Mouse (Mus musculus): Measurements from ENCODE around the gene Mst1. TPM values are rescaled to one million over a fixed set of nuclear protein-coding genes. Genes with fewer than 3 reads are reported as not detected.

Mst1 gene
- polyA plus RNA-seq, 1 experiment from 2014 or later: 0.28 TPM

DNA sequence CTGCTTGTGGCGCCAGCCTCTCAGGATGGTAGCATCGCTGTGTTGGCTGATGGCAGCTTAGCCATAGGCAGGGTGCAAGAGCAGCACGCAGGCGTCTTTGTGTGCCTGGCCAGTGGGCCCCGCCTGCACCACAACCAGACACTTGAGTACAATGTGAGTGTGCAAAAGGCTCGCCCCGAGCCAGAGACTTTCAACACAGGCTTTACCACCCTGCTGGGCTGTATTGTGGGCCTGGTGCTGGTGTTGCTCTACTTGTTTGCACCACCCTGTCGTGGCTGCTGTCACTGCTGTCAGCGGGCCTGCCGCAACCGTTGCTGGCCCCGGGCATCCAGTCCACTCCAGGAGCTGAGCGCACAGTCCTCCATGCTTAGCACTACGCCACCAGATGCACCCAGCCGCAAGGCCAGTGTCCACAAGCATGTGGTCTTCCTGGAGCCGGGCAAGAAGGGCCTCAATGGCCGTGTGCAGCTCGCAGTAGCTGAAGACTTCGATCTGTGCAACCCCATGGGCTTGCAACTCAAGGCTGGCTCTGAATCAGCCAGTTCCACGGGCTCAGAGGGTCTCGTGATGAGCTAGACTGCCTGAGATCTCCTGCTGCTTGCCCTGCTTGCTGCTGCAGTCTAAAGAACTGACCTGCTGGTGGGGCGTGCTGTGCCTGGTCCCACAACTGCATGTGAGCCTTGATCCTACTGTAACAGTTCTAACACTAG lies 25.8 kb upstream of the Mst1 start:
- no peak for ATAC-seq (replicated peaks; ENCODE audit: low FRiP score)
- Histone ChIP-seq H3K27me3 (ENCODE audit: control insufficient read depth, insufficient read depth, low read length) (no peaks in the 10 kb centered on the region), H3K4me3 (ENCODE audit: low read depth, low read length) (no peak overlapping the region), H3K9me3 (ENCODE audit: control insufficient read depth, low read length) (no peaks in the 10 kb centered on the region), H3K36me3 (ENCODE audit: control insufficient read depth, insufficient read depth, low read length) (no peaks in the 10 kb centered on the region; the same call in 1 of the 2 replicates), H3K9ac (ENCODE audit: low read length) (no peak overlapping the region), H3K27ac (ENCODE audit: low read depth, low read length) (no peak overlapping the region), H3K4me1 (replicated peaks; ENCODE audit: control insufficient read depth, insufficient read depth, low read length) (peaks cover 3% of the 10 kb centered on the region; the same call in 1 of the 2 replicates), H3K4me2 (ENCODE audit: low read depth, low read length, severe bottlenecking) (no peak overlapping the region)
- DNase-seq (ENCODE audit: low spot score): no peak
- WGBS: 91% methylated on average over 22 of the region's 22 CpGs

DNA sequence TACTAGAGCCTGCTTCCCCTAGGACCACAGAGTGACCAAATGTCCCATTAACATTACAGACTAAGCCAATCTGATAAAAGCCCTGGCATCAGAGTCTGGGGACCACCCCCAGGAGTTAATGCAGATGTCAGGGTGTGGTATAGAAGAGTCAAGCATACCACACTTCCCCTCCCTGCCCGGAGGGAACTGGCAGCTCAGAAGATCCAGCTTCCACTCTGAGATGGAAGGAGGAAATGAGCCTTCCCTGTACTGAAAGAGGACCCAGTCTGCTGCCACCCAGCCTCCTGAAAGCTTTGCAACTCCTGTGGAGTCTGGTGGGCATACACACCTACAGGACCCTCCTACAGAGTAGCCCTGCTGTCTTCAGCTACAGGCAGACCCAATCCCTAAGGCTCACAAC lies 25.2 kb upstream of the Mst1 start:
- peaks cover 2% of the 10 kb centered on the region; the same call in 1 of the 2 replicates for H3K4me1 ChIP-seq (replicated peaks; ENCODE audit: control insufficient read depth, insufficient read depth, low read length)
- H3K27ac ChIP-seq (ENCODE audit: low read depth, low read length): no peak overlapping the region
- 100% methylated on average over 1 of the region's 1 CpGs for WGBS
- ATAC-seq (replicated peaks; ENCODE audit: low FRiP score): no peak
- H3K9me3 ChIP-seq (ENCODE audit: control insufficient read depth, low read length): no peaks in the 10 kb centered on the region
- H3K9ac ChIP-seq (ENCODE audit: low read length): no peak overlapping the region
- H3K27me3 ChIP-seq (ENCODE audit: control insufficient read depth, insufficient read depth, low read length): no peaks in the 10 kb centered on the region
- H3K4me3 ChIP-seq (ENCODE audit: low read depth, low read length): no peak overlapping the region
- H3K4me2 ChIP-seq (ENCODE audit: low read depth, low read length, severe bottlenecking): no peak overlapping the region
- DNase-seq (ENCODE audit: low spot score): no peak
- H3K36me3 ChIP-seq (ENCODE audit: control insufficient read depth, insufficient read depth, low read length): no peaks in the 10 kb centered on the region; the same call in 1 of the 2 replicates

DNA sequence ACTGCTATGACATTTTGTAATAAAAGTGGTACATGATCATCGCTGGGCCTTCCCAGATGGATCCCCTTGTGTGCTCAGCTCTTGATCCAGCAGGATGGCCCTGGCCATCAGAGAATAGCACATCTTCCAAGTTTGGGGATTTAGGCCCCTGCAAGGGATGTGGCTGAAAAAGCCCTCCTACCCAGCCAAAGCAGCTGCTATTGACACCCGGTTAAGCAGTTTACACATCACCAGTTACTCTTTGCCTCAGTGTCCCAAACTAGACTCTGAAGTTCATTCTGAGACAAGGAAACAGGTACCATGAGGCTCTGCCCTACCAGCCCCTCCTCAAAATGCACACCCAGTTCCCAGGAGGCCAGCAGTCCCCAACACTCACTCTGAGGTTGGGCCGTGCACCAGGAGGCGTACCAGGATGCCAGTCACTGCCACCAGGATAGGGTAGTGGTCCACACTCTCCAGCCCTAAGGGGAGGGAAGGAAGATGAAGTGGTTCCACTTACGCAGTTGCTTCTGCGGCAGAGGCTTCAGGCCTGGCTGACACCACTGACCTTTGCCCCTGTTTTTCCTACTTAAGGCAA lies 24.5 kb upstream of the Mst1 start:
- peak; percentile 49 for DNase-seq (ENCODE audit: low spot score)
- WGBS: 90% methylated on average over 6 of the region's 6 CpGs
- no peak for ATAC-seq (replicated peaks; ENCODE audit: low FRiP score)
- Histone ChIP-seq H3K36me3 (ENCODE audit: control insufficient read depth, insufficient read depth, low read length) (no peaks in the 10 kb centered on the region; the same call in 1 of the 2 replicates), H3K9ac (ENCODE audit: low read length) (no peak overlapping the region), H3K4me1 (replicated peaks; ENCODE audit: control insufficient read depth, insufficient read depth, low read length) (no peaks in the 10 kb centered on the region; the same call in 1 of the 2 replicates), H3K4me2 (ENCODE audit: low read depth, low read length, severe bottlenecking) (no peak overlapping the region), H3K4me3 (ENCODE audit: low read depth, low read length) (no peak overlapping the region), H3K27me3 (ENCODE audit: control insufficient read depth, insufficient read depth, low read length) (no peaks in the 10 kb centered on the region), H3K27ac (ENCODE audit: low read depth, low read length) (no peak overlapping the region), H3K9me3 (ENCODE audit: control insufficient read depth, low read length) (no peaks in the 10 kb centered on the region)

DNA sequence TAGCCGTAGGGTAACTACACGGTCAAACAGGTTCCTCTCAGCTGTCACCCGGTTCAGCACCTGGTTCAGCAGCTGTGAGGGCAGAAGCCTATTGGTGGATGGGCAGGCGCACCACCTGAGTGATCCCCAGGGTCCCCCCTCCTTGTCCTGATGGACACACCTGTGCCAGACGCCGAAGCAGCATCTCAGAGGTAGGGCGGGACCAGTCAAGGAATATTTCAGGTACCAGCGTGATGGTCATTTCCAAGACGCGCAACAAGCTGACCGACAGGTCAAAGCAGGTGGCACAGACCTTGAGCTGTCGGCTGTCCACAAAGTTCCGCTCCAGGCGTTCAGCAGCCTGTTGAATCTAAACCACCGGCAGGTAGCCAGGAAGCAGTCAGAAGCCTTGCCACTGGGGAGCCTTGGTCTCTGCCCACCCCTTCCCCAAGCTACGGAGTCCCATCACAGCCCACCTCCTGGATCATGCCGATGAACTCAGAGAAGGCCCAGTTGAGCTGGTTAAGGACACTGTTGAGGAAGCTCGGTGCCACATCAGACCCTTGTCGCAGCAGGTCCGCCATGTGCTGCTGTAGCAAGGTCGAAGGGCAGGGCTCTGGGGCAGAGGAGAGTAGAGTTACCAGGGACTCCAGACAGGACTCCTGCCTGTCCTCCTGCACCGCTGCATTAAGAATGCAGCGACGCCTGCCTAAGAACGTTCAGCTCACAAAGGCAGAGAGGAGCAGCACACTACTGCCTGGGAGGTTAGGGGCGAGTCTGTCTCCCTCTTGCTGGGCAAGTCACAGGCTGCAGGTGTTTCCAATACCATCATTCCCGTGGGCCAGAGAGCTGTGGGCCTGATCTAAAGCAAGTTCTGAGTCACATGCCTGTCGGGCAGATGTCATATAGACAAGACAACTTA lies 23.6 kb upstream of the Mst1 start:
- H3K9ac ChIP-seq (ENCODE audit: low read length): no peak overlapping the region
- no peaks in the 10 kb centered on the region; the same call in 1 of the 2 replicates for H3K4me1 ChIP-seq (replicated peaks; ENCODE audit: control insufficient read depth, insufficient read depth, low read length)
- H3K36me3 ChIP-seq (ENCODE audit: control insufficient read depth, insufficient read depth, low read length): no peaks in the 10 kb centered on the region
- DNase-seq (ENCODE audit: low spot score) (peak; percentile 49), ATAC-seq (replicated peaks; ENCODE audit: low FRiP score) (no peak)
- H3K4me2 ChIP-seq (ENCODE audit: low read depth, low read length, severe bottlenecking): no peak overlapping the region
- no peaks in the 10 kb centered on the region for H3K9me3 ChIP-seq (ENCODE audit: control insufficient read depth, low read length)
- H3K27ac ChIP-seq (ENCODE audit: low read depth, low read length): no peak overlapping the region
- no peak overlapping the region for H3K4me3 ChIP-seq (ENCODE audit: low read depth, low read length)
- WGBS: 83% methylated on average over 28 of the region's 28 CpGs
- H3K27me3 ChIP-seq (ENCODE audit: control insufficient read depth, insufficient read depth, low read length): no peaks in the 10 kb centered on the region

DNA sequence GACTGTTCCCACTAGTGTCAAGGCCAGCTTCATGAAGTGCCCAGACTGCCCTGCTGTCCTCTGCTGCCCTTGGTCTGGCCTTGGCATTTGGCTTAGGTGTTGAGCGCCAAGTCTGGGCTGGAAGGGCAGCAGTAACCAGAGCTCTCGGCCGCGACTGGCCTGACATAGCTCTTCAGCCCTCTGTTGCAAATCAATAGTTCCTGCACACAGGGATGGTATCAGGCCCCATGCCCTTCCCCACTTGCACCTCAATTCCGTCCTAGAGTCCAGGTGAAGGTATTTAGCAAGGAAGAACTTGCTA lies 23.0 kb upstream of the Mst1 start:
- Histone ChIP-seq H3K9ac (ENCODE audit: low read length) (no peak overlapping the region), H3K4me1 (replicated peaks; ENCODE audit: control insufficient read depth, insufficient read depth, low read length) (no peaks in the 10 kb centered on the region; the same call in 1 of the 2 replicates), H3K27me3 (ENCODE audit: control insufficient read depth, insufficient read depth, low read length) (no peaks in the 10 kb centered on the region), H3K4me2 (ENCODE audit: low read depth, low read length, severe bottlenecking) (no peak overlapping the region), H3K27ac (ENCODE audit: low read depth, low read length) (no peak overlapping the region), H3K4me3 (ENCODE audit: low read depth, low read length) (no peak overlapping the region), H3K9me3 (ENCODE audit: control insufficient read depth, low read length) (no peaks in the 10 kb centered on the region), H3K36me3 (ENCODE audit: control insufficient read depth, insufficient read depth, low read length) (no peaks in the 10 kb centered on the region)
- WGBS: 87% methylated on average over 5 of the region's 5 CpGs
- DNase-seq (ENCODE audit: low spot score) (no peak), ATAC-seq (replicated peaks; ENCODE audit: low FRiP score) (no peak)

DNA sequence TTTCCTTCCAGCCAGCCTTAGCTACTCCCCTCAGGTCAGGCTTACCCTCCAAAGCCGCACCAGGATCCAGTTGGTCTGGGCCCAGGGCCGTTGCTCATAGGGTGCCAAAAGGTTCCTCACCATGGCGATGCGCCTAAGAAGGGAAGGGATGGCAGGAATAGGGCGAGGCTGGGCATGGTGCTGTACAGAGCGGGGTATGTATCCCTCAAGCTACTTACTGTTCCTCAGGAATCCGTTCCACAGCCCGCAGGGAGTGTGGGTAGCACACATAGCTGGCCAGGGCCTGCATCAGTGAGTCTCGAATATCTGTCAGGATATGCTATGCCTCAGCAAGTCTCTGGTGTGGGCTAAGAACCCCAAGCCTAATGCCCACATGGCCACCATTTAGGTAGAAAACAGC lies 21.9 kb upstream of the Mst1 start:
- DNase-seq (ENCODE audit: low spot score) (peak; percentile 47), ATAC-seq (replicated peaks; ENCODE audit: low FRiP score) (no peak)
- no peak overlapping the region for H3K27ac ChIP-seq (ENCODE audit: low read depth, low read length)
- no peak overlapping the region for H3K4me3 ChIP-seq (ENCODE audit: low read depth, low read length)
- H3K4me2 ChIP-seq (ENCODE audit: low read depth, low read length, severe bottlenecking): no peak overlapping the region
- no peak overlapping the region for H3K9ac ChIP-seq (ENCODE audit: low read length)
- no peaks in the 10 kb centered on the region for H3K9me3 ChIP-seq (ENCODE audit: control insufficient read depth, low read length)
- no peaks in the 10 kb centered on the region; the same call in 1 of the 2 replicates for H3K4me1 ChIP-seq (replicated peaks; ENCODE audit: control insufficient read depth, insufficient read depth, low read length)
- H3K27me3 ChIP-seq (ENCODE audit: control insufficient read depth, insufficient read depth, low read length): no peaks in the 10 kb centered on the region
- WGBS: 95% methylated on average over 9 of the region's 9 CpGs
- no peaks in the 10 kb centered on the region for H3K36me3 ChIP-seq (ENCODE audit: control insufficient read depth, insufficient read depth, low read length)

DNA sequence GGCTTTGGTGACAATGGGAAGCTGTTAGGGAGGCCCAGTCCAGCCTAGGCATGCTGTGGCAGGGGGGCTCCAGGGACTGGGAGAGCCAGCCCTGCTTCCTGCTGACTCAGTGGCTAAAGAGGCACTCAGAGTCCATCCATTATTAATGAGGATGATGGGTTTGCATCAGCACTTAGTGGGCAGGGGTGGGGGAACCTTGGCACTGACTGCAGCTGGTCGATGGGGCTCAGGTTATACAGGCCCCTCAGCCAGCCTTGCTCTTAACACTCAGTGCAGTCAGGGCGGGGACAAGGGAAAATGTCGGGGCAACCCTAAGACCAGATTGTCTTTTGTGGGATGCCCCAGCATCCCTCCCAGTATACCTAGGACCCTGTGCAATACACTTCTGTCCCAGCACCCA lies 18.1 kb upstream of the Mst1 start:
- H3K9me3 ChIP-seq (ENCODE audit: control insufficient read depth, low read length): no peaks in the 10 kb centered on the region
- H3K9ac ChIP-seq (ENCODE audit: low read length): no peak overlapping the region
- no peaks in the 10 kb centered on the region for H3K36me3 ChIP-seq (ENCODE audit: control insufficient read depth, insufficient read depth, low read length)
- no peaks in the 10 kb centered on the region for H3K27me3 ChIP-seq (ENCODE audit: control insufficient read depth, insufficient read depth, low read length)
- DNase-seq (ENCODE audit: low spot score): no peak
- ATAC-seq (replicated peaks; ENCODE audit: low FRiP score): no peak
- H3K4me2 ChIP-seq (ENCODE audit: low read depth, low read length, severe bottlenecking): no peak overlapping the region
- no peak overlapping the region for H3K27ac ChIP-seq (ENCODE audit: low read depth, low read length)
- H3K4me1 ChIP-seq (replicated peaks; ENCODE audit: control insufficient read depth, insufficient read depth, low read length): no peaks in the 10 kb centered on the region
- H3K4me3 ChIP-seq (ENCODE audit: low read depth, low read length): no peak overlapping the region
- WGBS: 87% methylated on average over 3 of the region's 3 CpGs

DNA sequence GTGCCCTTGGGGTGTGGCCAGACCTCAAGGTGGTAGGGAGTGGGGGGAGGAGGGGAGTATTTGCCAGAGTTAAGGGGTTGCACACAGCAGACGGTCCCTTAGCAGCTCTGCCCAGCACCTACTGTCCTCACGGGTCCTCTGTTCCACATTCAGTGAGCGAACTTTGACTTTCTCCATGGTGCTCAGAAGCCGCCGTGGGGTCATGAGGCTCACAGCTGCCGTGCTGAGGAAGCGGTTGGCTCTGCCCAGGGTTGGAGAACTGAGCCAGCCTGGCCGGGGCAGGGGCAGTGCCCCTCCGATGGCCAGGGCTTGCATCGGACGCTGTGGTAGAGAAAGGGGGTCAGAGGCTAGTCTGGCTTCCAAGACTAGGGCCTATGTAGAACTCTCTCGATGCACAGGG lies 16.9 kb upstream of the Mst1 start:
- Histone ChIP-seq H3K27me3 (ENCODE audit: control insufficient read depth, insufficient read depth, low read length) (no peaks in the 10 kb centered on the region), H3K4me3 (ENCODE audit: low read depth, low read length) (no peak overlapping the region), H3K9me3 (ENCODE audit: control insufficient read depth, low read length) (no peaks in the 10 kb centered on the region), H3K9ac (ENCODE audit: low read length) (no peak overlapping the region), H3K36me3 (ENCODE audit: control insufficient read depth, insufficient read depth, low read length) (no peaks in the 10 kb centered on the region), H3K27ac (ENCODE audit: low read depth, low read length) (no peak overlapping the region), H3K4me1 (replicated peaks; ENCODE audit: control insufficient read depth, insufficient read depth, low read length) (no peaks in the 10 kb centered on the region), H3K4me2 (ENCODE audit: low read depth, low read length, severe bottlenecking) (no peak overlapping the region)
- DNase-seq (ENCODE audit: low spot score) (no peak), ATAC-seq (replicated peaks; ENCODE audit: low FRiP score) (no peak)
- 92% methylated on average over 12 of the region's 12 CpGs for WGBS

All from forebrain, embryonic 11.5 days (tissue).